Mouse (Mus musculus): ENCODE measurements around the gene Rgs14.

DNA sequence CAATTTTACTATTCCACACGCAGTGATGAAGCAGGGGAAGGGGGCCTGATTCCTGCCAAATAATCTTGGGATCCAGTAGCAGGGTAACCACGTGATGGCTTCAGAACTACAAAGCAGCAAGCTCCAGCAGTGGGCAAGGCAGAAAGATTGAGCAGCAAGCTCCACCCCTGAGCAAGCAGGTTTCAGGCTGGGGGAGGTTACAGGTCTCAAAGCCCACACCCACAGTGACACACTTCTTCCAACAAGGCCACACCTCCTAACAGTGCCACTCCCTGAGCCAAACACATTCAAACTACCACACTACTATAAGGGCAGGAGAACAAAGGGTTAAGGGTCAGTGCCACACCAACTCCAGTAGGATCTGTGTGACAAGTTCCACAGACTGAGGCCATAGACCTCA, 30.3 kb upstream of the Rgs14 start:
- TF ChIP-seq CTCF (IDR thresholded peaks at IDR 0.05; ENCODE audit: control insufficient read depth, insufficient read depth, insufficient replicate concordance, low read depth, low read length) (no peak), POLR2A (IDR thresholded peaks at IDR 0.05; ENCODE audit: control insufficient read depth, low read depth, low read length) (no peak)
